Mouse (Mus musculus) cortical plate, adult 2 months (tissue): ENCODE results near the gene Alkbh6. TPM values are rescaled to one million over a fixed set of nuclear protein-coding genes. Genes with fewer than 3 reads are reported as not detected.

Experiments
- H3K27ac ChIP-seq: fragments of 200-500 bp; 2 replicates; pipeline ENCODE4 v1.5.1; 2012; ENCODE audit warnings: low read length, control low read depth, inconsistent platforms; ENCODE audit not compliant: insufficient read depth
- H3K4me1 ChIP-seq: fragments of 200-500 bp; 2 replicates; pipeline ENCODE4 v1.6.1; 2011; ENCODE audit warnings: low read length; ENCODE audit not compliant: control insufficient read depth, insufficient read depth
- H3K4me3 ChIP-seq: fragments of 200-500 bp; 2 replicates; pipeline ENCODE4 v1.5.1; 2011; ENCODE audit warnings: mild to moderate bottlenecking, low read length, control low read depth; ENCODE audit not compliant: insufficient read depth
- CTCF ChIP-seq: fragments of 200-500 bp; IDR thresholded peaks from 2 replicates; pipeline ENCODE4 v1.5.1; 2011; ENCODE audit warnings: mild to moderate bottlenecking, control low read depth, low read length; ENCODE audit not compliant: insufficient read depth; ENCODE audit errors: extremely low read depth
- POLR2A ChIP-seq: fragments of 200-500 bp; IDR thresholded peaks from 2 replicates; pipeline ENCODE4 v1.6.1; 2011; ENCODE audit warnings: mild to moderate bottlenecking, low read length, control low read depth; ENCODE audit not compliant: insufficient read depth; ENCODE audit errors: extremely low read depth
- polyA plus RNA-seq: library from polyadenylated mRNA; depleted of rRNA; stranded (reverse); fragments of >200 nt; gene quantifications from 2 replicates; pipeline ENCODE4 v1.2.3, GENCODE M21; 2012; rRNA removed

The Alkbh6 gene
- polyA plus RNA-seq = 135 and 141 TPM in 2 replicates

DNA sequence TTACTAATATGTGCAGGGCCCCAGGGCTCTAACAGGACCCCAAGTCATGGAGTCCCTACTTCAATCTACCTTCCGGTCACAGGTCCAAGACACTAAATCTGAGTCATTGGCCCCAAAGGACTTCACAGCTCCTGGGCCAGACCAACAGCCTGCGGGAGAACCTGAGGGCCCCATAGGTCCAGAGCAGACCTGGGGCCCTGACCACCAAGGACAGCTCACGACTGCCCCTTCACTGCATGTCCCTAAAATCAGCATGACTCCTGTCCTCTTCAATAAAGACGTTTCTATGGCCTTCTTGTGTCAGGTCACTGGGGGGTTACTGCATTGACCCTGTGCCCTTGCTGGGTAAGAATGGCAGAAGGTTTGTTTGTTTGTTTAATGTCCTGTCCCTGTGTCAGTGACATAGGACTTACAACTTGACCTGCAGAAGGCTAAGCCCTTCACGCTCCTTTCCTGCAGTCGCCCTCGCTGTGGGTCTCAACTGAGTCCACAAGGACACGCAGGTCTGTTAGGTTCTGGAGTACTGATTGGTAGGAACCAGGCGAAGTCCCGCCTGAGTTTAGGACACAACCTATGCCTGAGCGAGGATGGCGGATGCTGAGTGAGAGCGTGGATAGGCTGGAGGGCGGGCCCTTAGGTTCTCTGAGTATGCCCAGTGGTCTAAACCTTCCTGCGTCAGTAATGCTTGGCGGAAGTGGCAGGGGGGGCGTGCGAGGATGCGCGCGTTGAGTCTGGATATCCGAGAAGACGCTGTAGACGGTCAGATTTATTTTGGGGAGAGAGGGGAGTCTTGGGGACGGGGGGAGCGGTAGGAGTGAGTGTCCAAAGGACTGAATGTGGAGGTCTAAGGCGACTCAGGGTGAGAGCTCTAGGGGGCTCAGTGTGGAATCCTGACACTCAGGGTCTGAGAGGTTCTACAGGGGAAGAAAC lies at the start of gene Alkbh6:
Gene Alkbh6, plus strand, starts transcription at position 642 of the 930 bp plus-strand sequence.
- peak within 1 kb of the TSS; percentile 75 for H3K27ac ChIP-seq
- no peak for TF ChIP-seq CTCF
- TF ChIP-seq POLR2A = peak; percentile 99
- H3K4me1 ChIP-seq = no peaks in the 10 kb centered on the region
- H3K4me3 ChIP-seq = peak within 1 kb of the TSS; percentile 54

DNA sequence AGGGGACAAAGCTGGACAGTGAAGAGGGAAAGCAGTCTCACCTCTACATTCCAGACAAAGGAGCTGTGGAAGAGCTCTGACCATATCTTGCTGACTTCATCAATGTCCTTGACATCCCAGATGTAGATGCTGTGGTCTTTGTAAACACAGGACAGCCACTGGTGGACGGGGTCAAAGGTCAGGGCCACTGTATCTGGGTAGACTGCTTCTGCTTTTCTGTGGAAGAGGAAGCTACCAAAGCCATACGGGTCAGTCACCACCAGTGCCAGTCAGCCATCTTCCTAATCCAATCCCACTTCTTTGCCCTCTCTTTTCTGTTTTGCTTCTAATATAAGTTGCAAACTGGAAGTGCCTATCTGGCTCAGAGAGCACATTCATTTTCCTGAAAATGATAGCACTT lies 43.5 kb upstream of the Alkbh6 start:
- H3K4me3 ChIP-seq = no peak overlapping the region
- no peak overlapping the region for H3K27ac ChIP-seq
- TF ChIP-seq POLR2A = no peak
- H3K4me1 ChIP-seq = no peaks in the 10 kb centered on the region

DNA sequence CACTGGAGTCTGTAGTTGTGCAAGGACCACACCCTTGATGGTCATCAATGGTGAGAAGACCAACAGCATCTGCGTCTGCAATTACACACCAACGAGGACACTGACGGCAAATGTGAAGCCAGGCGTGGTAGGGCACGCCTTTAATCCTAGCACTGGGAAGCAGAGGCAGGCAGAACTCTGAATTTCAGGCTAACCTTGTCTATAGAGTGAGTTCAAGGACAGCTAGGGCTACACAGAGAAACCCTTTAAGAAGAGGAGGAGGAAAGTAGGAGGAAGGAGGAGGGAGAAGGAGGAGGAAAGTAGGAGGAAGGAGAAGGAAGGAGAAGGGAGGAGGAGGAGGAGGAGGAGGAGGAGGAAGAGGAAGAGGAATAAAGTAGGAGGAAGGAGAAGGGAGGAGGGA lies 43.0 kb upstream of the Alkbh6 start:
- no peak for TF ChIP-seq POLR2A
- H3K4me3 ChIP-seq = no peak overlapping the region
- no peak overlapping the region for H3K27ac ChIP-seq
- H3K4me1 ChIP-seq = no peaks in the 10 kb centered on the region

DNA sequence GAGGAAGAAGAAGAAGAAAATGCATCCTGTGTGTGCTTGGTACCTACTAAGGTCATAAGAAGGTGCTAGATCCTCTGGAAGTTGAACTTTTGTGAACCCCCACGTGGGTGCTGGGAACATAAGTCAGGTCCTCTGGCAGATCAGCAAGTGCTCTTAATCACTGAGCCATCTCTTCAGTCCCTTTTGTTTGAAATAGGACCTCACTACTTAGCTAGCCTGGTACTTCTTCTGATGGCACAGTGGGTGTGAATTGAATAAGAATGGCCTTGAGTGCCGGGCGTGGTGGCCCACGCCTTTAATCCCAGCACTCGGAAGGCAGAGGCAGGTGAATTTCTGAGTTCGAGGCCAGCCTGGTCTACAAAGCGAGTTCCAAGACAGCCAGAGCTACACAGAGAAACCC lies 42.6 kb upstream of the Alkbh6 start:
- no peak overlapping the region for H3K4me3 ChIP-seq
- TF ChIP-seq CTCF (no peak), POLR2A (no peak)
- no peak overlapping the region for H3K27ac ChIP-seq
- H3K4me1 ChIP-seq = no peaks in the 10 kb centered on the region

DNA sequence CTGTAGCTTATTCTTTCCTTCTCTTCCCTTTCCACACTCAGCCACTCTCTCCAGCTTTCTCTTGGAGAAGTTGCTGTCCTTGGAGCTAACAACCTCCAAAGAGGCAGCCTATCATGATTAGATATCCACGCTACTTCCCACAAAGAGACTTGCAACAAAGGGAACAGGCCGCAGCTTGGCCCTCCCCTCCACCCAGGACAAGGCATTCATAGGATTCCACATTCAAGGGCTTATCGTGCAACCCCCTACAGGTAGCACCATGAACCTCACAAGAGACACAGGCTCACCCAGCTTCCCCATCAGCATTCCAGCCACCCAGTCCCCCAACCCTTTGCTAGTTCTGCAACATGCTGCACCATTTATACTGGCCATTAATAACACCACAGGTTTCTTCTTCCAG lies 41.7 kb upstream of the Alkbh6 start:
- no peak for TF ChIP-seq POLR2A
- TF ChIP-seq CTCF = no peak
- Histone ChIP-seq H3K4me1 (no peaks in the 10 kb centered on the region), H3K4me3 (no peak overlapping the region), H3K27ac (no peak overlapping the region)

DNA sequence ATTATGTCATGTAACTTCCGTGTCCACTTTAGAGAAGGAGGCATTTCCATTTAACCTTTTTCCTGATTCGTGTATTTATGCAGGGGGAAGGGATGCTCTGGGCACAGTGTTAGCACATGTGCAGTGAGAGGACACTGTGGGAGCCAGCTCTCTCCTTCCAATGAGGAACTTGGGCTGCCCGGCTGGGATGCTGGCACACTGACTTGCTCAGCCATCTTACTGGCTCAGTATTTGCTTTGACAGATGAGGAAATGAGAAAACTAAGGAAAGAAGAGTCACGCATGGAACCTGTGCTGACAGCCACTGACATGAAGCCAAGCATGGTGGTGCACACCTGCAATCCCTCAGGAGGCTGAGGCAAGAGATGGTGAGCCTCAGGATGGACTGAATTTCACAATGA lies 38.9 kb upstream of the Alkbh6 start:
- Histone ChIP-seq H3K4me1 (no peaks in the 10 kb centered on the region), H3K4me3 (no peak overlapping the region), H3K27ac (no peak overlapping the region)
- TF ChIP-seq POLR2A = no peak
- TF ChIP-seq CTCF = no peak

GRCm38 (mm10) chr7:30274383-30274782 lies 34.1 kb upstream of the Alkbh6 start:
- Histone ChIP-seq H3K27ac (no peak overlapping the region), H3K4me3 (no peak overlapping the region), H3K4me1 (no peaks in the 10 kb centered on the region)
- no peak for TF ChIP-seq CTCF
- no peak for TF ChIP-seq POLR2A

DNA sequence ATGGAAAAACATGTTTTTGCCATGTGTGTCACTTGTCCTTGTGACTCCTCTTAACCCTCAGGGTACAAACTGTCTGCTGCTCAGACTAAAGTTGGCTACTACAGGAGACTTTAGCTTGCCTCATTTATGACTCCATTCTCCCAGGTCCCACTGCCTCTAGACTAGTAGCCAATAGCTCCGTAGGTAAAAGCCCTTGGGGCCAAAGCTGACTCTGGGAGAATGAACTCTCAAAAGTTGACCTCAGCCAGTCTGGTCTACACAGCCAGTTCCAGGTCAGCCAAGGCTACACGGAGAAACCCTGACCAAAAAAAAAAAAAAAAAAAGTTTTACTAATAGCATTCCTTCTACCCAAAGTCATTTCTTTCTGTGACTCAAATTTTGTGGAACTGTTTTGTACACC lies 29.6 kb upstream of the Alkbh6 start:
- TF ChIP-seq POLR2A (no peak), CTCF (no peak)
- H3K4me1 ChIP-seq = no peaks in the 10 kb centered on the region
- H3K27ac ChIP-seq = no peak overlapping the region
- H3K4me3 ChIP-seq = no peak overlapping the region

- Histone ChIP-seq H3K4me1 (no peaks in the 10 kb centered on the region), H3K27ac (no peak overlapping the region), H3K4me3 (peak overlapping the region; percentile 42)
- no peak for TF ChIP-seq CTCF
- no peak for TF ChIP-seq POLR2A
Measured at GRCm38 (mm10) chr7:30279536-30279935, 29.0 kb upstream of the Alkbh6 start.

GRCm38 (mm10) chr7:30279951-30280669 lies 28.4 kb upstream of the Alkbh6 start, which contains the start of the genes Thap8 and Wdr62:
Gene Thap8, plus strand, starts transcription at chr7:30280094.
Gene Wdr62, minus strand, starts transcription at chr7:30280419.
- H3K4me1 ChIP-seq = no peaks in the 10 kb centered on the region
- peak within 1 kb of the TSS; percentile 96 for H3K27ac ChIP-seq
- TF ChIP-seq CTCF = no peak
- no peak for TF ChIP-seq POLR2A
- H3K4me3 ChIP-seq = peak within 1 kb of the TSS; percentile 42
